Mouse (Mus musculus) midbrain, embryonic 14.5 days (tissue): ENCODE measurements around the gene Tomm40l. TPM values are rescaled to one million over a fixed set of nuclear protein-coding genes. Genes with fewer than 3 reads are reported as not detected.

Experiments used
- ATAC-seq: fragments of 200-750 bp; cut with Nextera tagmentation; 2 replicates; pipeline ENCODE4 v1.8.0; 2017; ENCODE audit warnings: moderate number of reproducible peaks, moderate library complexity; ENCODE audit not compliant: low FRiP score, low TSS enrichment
- DNase-seq: peaks from one replicate; pipeline ENCODE4 v3.0.0-alpha.2; 2015
- H3K27ac ChIP-seq: fragments of 300-500 bp; sonication (generic); replicated peaks from 2 replicates; pipeline ENCODE4 v1.5.1; 2014; ENCODE audit warnings: mild to moderate bottlenecking, low read depth, low read length, moderate library complexity
- H3K27me3 ChIP-seq: fragments of 300-500 bp; sonication (generic); 2 replicates; pipeline ENCODE4 v1.6.1; 2014; ENCODE audit warnings: low read length, control low read depth, mixed read lengths; ENCODE audit not compliant: control insufficient read depth, insufficient read depth
- H3K36me3 ChIP-seq: fragments of 300-500 bp; sonication (generic); 2 replicates; pipeline ENCODE4 v1.6.1; 2014; ENCODE audit warnings: low read length, control low read depth; ENCODE audit not compliant: control insufficient read depth, insufficient read depth
- H3K4me1 ChIP-seq: fragments of 300-500 bp; sonication (generic); 2 replicates; pipeline ENCODE4 v1.6.1; 2014; ENCODE audit warnings: mild to moderate bottlenecking, antibody characterized with exemption, low read length, control low read depth; ENCODE audit not compliant: control insufficient read depth, insufficient read depth
- H3K4me2 ChIP-seq: fragments of 300-500 bp; sonication (generic); 2 replicates; pipeline ENCODE4 v1.6.1; 2014; ENCODE audit warnings: mild to moderate bottlenecking, low read length, moderate library complexity
- H3K4me3 ChIP-seq: fragments of 300-500 bp; sonication (generic); replicated peaks from 2 replicates; pipeline ENCODE4 v1.5.1; 2014; ENCODE audit warnings: low read depth, low read length
- H3K9ac ChIP-seq: fragments of 300-500 bp; sonication (generic); replicated peaks from 2 replicates; pipeline ENCODE4 v1.6.1; 2014; ENCODE audit warnings: mild to moderate bottlenecking, low read length, moderate library complexity
- H3K9me3 ChIP-seq: fragments of 300-500 bp; sonication (generic); 2 replicates; pipeline ENCODE4 v1.6.1; 2016; ENCODE audit warnings: low read length, control low read depth, mixed read lengths; ENCODE audit not compliant: control insufficient read depth
- WGBS: fragments of 180-500 bp; shearing (Covaris S2); extraction: QIAGEN DNeasy Blood & Tissue Kit; methylation state at CpG from one replicate; pipeline ENCODE4 v1.1.7; 2014; 5-methylcytosine and 5-hydroxymethylcytosine counted together
- polyA plus RNA-seq: library from polyadenylated mRNA; unstranded; fragments of >200 nt; fragmentation: Nextera tagmentation; extraction: Ambion mirVana; gene quantifications from 2 replicates; pipeline ENCODE4 v1.2.1, GENCODE M21; 2014

The Tomm40l gene
- polyA plus RNA-seq, 1 experiment from 2014 or later: 35.3 TPM

- no peak overlapping the region for H3K9ac ChIP-seq
- H3K27ac ChIP-seq: no peak overlapping the region
- peaks cover 17% of the 10 kb centered on the region for H3K27me3 ChIP-seq
- H3K36me3 ChIP-seq: no peaks in the 10 kb centered on the region
- 24% methylated on average over 11 of the region's 11 CpGs for WGBS
- H3K4me2 ChIP-seq: peak overlapping the region; percentile 97
- DNase-seq (peak; percentile 36), ATAC-seq (no peak)
- peaks cover 40% of the 10 kb centered on the region for H3K4me1 ChIP-seq
- H3K9me3 ChIP-seq: no peaks in the 10 kb centered on the region
- peak overlapping the region; percentile 27 for H3K4me3 ChIP-seq
Measured at GRCm38 (mm10) chr1:171193911-171194830, 28.1 kb downstream of the Tomm40l start.

- H3K9ac ChIP-seq: peak overlapping the region; percentile 3
- peaks cover 46% of the 10 kb centered on the region for H3K4me1 ChIP-seq
- no peaks in the 10 kb centered on the region for H3K9me3 ChIP-seq
- peak overlapping the region; percentile 27 for H3K4me3 ChIP-seq
- H3K27me3 ChIP-seq: peaks cover 17% of the 10 kb centered on the region
- H3K36me3 ChIP-seq: no peaks in the 10 kb centered on the region
- DNase-seq: peak; percentile 83
- WGBS: under 1% methylated on average over 18 of the region's 18 CpGs
- peak overlapping the region; percentile 62 for H3K27ac ChIP-seq
- peak overlapping the region; percentile 97 for H3K4me2 ChIP-seq
- peak; percentile 49; the same call in 1 of the 2 replicates for ATAC-seq
Measured at GRCm38 (mm10) chr1:171193093-171193840, 29.0 kb downstream of the Tomm40l start.

- H3K36me3 ChIP-seq: no peaks in the 10 kb centered on the region
- peaks cover 46% of the 10 kb centered on the region for H3K4me1 ChIP-seq
- WGBS: 37% methylated on average over 10 of the region's 10 CpGs
- peak overlapping the region; percentile 97; the same call in 1 of the 2 replicates for H3K4me2 ChIP-seq
- no peak overlapping the region for H3K27ac ChIP-seq
- ATAC-seq (no peak), DNase-seq (peak; percentile 3)
- no peaks in the 10 kb centered on the region for H3K9me3 ChIP-seq
- no peak overlapping the region for H3K9ac ChIP-seq
- H3K4me3 ChIP-seq: no peak overlapping the region
- peaks cover 16% of the 10 kb centered on the region for H3K27me3 ChIP-seq
Measured at GRCm38 (mm10) chr1:171192283-171192682, 30.0 kb downstream of the Tomm40l start.

- H3K4me3 ChIP-seq: no peak overlapping the region
- H3K9ac ChIP-seq: no peak overlapping the region
- DNase-seq (no peak), ATAC-seq (no peak)
- H3K27ac ChIP-seq: no peak overlapping the region
- H3K4me1 ChIP-seq: peaks cover 41% of the 10 kb centered on the region
- H3K27me3 ChIP-seq: peaks cover 7% of the 10 kb centered on the region
- H3K36me3 ChIP-seq: no peaks in the 10 kb centered on the region
- no peaks in the 10 kb centered on the region for H3K9me3 ChIP-seq
- H3K4me2 ChIP-seq: no peak overlapping the region
- WGBS: 94% methylated on average over 9 of the region's 9 CpGs
Measured at GRCm38 (mm10) chr1:171190832-171191231, 31.5 kb downstream of the Tomm40l start.

- Histone ChIP-seq H3K27ac (peak overlapping the region; percentile 46; the same call in 1 of the 2 replicates), H3K4me1 (peaks cover 33% of the 10 kb centered on the region), H3K4me2 (peak overlapping the region; percentile 5; the same call in 1 of the 2 replicates), H3K9me3 (no peaks in the 10 kb centered on the region), H3K4me3 (no peak overlapping the region), H3K27me3 (no peaks in the 10 kb centered on the region; the same call in none of the 2 replicates), H3K36me3 (no peaks in the 10 kb centered on the region), H3K9ac (no peak overlapping the region)
- ATAC-seq: no peak
- peak; percentile 25 for DNase-seq
- 28% methylated on average over 14 of the region's 14 CpGs for WGBS
Measured at GRCm38 (mm10) chr1:171189476-171190114, 32.7 kb downstream of the Tomm40l start.

DNA sequence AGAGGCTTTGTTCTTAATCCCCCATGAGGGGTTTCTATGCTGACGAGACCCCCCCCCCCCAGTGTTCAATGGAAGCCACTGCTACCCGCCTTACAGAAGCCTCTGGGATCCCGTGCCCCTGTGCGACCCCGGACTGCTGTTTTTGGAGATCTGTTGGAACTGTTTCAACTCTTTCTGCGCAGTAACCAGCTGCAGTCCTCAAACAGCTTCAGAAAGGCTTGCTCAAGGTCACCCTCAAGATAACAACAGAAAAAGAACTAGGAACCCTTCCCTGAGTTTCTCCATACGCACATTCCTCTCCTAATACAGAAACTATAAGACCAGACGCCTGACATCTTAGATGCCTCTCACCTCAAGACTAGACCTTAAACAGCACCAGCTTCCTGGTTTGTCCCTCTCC lies 33.3 kb downstream of the Tomm40l start:
- H3K4me1 ChIP-seq: peaks cover 27% of the 10 kb centered on the region
- no peaks in the 10 kb centered on the region for H3K36me3 ChIP-seq
- no peak overlapping the region for H3K4me2 ChIP-seq
- ATAC-seq (no peak), DNase-seq (peak; percentile 37)
- 0 out of 2 replicates have a peak overlapping the region, but pooled peaks have one; percentile 46 for H3K27ac ChIP-seq
- H3K9me3 ChIP-seq: no peaks in the 10 kb centered on the region
- no peaks in the 10 kb centered on the region; the same call in none of the 2 replicates for H3K27me3 ChIP-seq
- H3K4me3 ChIP-seq: no peak overlapping the region
- WGBS: 5% methylated on average over 8 of the region's 8 CpGs
- H3K9ac ChIP-seq: no peak overlapping the region

GRCm38 (mm10) chr1:171187851-171188700 lies 34.2 kb downstream of the Tomm40l start:
- WGBS: 12% methylated on average over 13 of the region's 13 CpGs
- H3K4me2 ChIP-seq: no peak overlapping the region
- H3K4me3 ChIP-seq: no peak overlapping the region
- ATAC-seq: no peak
- H3K9ac ChIP-seq: no peak overlapping the region
- no peaks in the 10 kb centered on the region; the same call in 1 of the 2 replicates for H3K27me3 ChIP-seq
- DNase-seq: peak; percentile 38
- H3K9me3 ChIP-seq: no peaks in the 10 kb centered on the region
- peaks cover 18% of the 10 kb centered on the region for H3K4me1 ChIP-seq
- no peaks in the 10 kb centered on the region for H3K36me3 ChIP-seq
- no peak overlapping the region for H3K27ac ChIP-seq
